Mouse (Mus musculus) thymus, adult 2 months (tissue): ENCODE measurements at regions not wholly inside any gene's neighbourhood (a gene's known extent, or its start where the extent isn't known, plus 50 kb on each side); places are given as distances from the start of the nearest gene placed in this dataset.

Source experiments
- DNase-seq: peaks from one replicate; pipeline ENCODE4 v3.0.0; 2021
- H3K27ac ChIP-seq: fragments of 200-500 bp; 2 replicates; pipeline ENCODE4 v1.5.1; 2012; ENCODE audit warnings: low read length, control low read depth; ENCODE audit not compliant: control insufficient read depth, insufficient read depth
- H3K27me3 ChIP-seq: fragments of 200-500 bp; 2 replicates; pipeline ENCODE4 v1.6.1; 2012; ENCODE audit warnings: mild to moderate bottlenecking, low read length, moderate library complexity, mixed read lengths; ENCODE audit not compliant: control insufficient read depth, insufficient read depth
- H3K36me3 ChIP-seq: fragments of 200-500 bp; 2 replicates; pipeline ENCODE4 v1.6.1; 2012; ENCODE audit warnings: mild to moderate bottlenecking, low read length, moderate library complexity; ENCODE audit not compliant: control insufficient read depth, insufficient read depth
- H3K4me1 ChIP-seq: fragments of 200-500 bp; replicated peaks from 2 replicates; pipeline ENCODE4 v1.6.1; 2012; ENCODE audit warnings: low read length; ENCODE audit not compliant: control insufficient read depth, insufficient read depth
- H3K4me3 ChIP-seq: fragments of 200-500 bp; 2 replicates; pipeline ENCODE4 v1.5.1; 2012; ENCODE audit warnings: mild to moderate bottlenecking, low read length, control low read depth, moderate library complexity; ENCODE audit not compliant: control insufficient read depth, insufficient read depth
- CTCF ChIP-seq: fragments of 200-500 bp; IDR thresholded peaks from 2 replicates; pipeline ENCODE4 v1.5.1; 2012; ENCODE audit warnings: mild to moderate bottlenecking, control low read depth, low read length, moderate library complexity, borderline replicate concordance; ENCODE audit not compliant: control insufficient read depth, poor library complexity, insufficient read depth; ENCODE audit errors: extremely low read depth
- POLR2A ChIP-seq: fragments of 200-500 bp; IDR thresholded peaks from 2 replicates; pipeline ENCODE4 v1.6.1; 2012; ENCODE audit warnings: mild to moderate bottlenecking, low read length, control low read depth, moderate library complexity; ENCODE audit not compliant: control insufficient read depth, poor library complexity, insufficient read depth; ENCODE audit errors: extremely low read depth
- WGBS: fragments of 180-500 bp; shearing (Covaris S2); methylation state at CpG from one replicate; pipeline ENCODE4 v1.1.7; 2018; 5-methylcytosine and 5-hydroxymethylcytosine counted together

GRCm38 (mm10) chr13:97453090-97453430 lies 212.2 kb downstream of the Enc1 start:
- DNase-seq, result no peak
- 75% methylated on average over 5 of the region's 5 CpGs for WGBS
- Histone ChIP-seq H3K36me3 (no peaks in the 10 kb centered on the region), H3K27ac (no peak overlapping the region), H3K4me1 (peaks cover 38% of the 10 kb centered on the region), H3K27me3 (no peaks in the 10 kb centered on the region), H3K4me3 (no peak overlapping the region)
- no peak for TF ChIP-seq CTCF
- no peak for TF ChIP-seq POLR2A

GRCm38 (mm10) chr13:97452386-97453089 lies 211.6 kb downstream of the Enc1 start:
- TF ChIP-seq POLR2A (no peak), CTCF (no peak)
- Histone ChIP-seq H3K27ac (no peak overlapping the region; the same call in 1 of the 2 replicates), H3K27me3 (no peaks in the 10 kb centered on the region), H3K36me3 (no peaks in the 10 kb centered on the region), H3K4me1 (peaks cover 38% of the 10 kb centered on the region), H3K4me3 (no peak overlapping the region)
- no peak for DNase-seq
- WGBS, result 60% methylated on average over 11 of the region's 11 CpGs

GRCm38 (mm10) chr13:97451276-97451675 lies 210.4 kb downstream of the Enc1 start:
- Histone ChIP-seq H3K4me3 (no peak overlapping the region), H3K4me1 (peaks cover 34% of the 10 kb centered on the region), H3K27me3 (no peaks in the 10 kb centered on the region), H3K27ac (no peak overlapping the region), H3K36me3 (no peaks in the 10 kb centered on the region)
- no peak for TF ChIP-seq POLR2A
- no peak for TF ChIP-seq CTCF
- DNase-seq, result no peak
- WGBS, result 83% methylated on average over 10 of the region's 10 CpGs

- no peak for DNase-seq
- Histone ChIP-seq H3K27ac (no peak overlapping the region), H3K36me3 (no peaks in the 10 kb centered on the region), H3K4me1 (peaks cover 25% of the 10 kb centered on the region), H3K27me3 (no peaks in the 10 kb centered on the region), H3K4me3 (no peak overlapping the region)
- no peak for TF ChIP-seq POLR2A
- no peak for TF ChIP-seq CTCF
- WGBS, result 98% methylated on average over 1 of the region's 1 CpGs
These were observed 207.2 kb downstream of the Enc1 start for GRCm38 (mm10) chr13:97448123-97448522.

GRCm38 (mm10) chr13:97443731-97444428 lies 203.0 kb downstream of the Enc1 start:
- H3K27me3 ChIP-seq, result no peaks in the 10 kb centered on the region
- no peak for DNase-seq
- no peaks in the 10 kb centered on the region for H3K36me3 ChIP-seq
- H3K4me3 ChIP-seq, result no peak overlapping the region
- H3K4me1 ChIP-seq, result peaks cover 28% of the 10 kb centered on the region
- WGBS, result 90% methylated on average over 14 of the region's 14 CpGs
- no peak overlapping the region for H3K27ac ChIP-seq
- TF ChIP-seq POLR2A, result no peak
- no peak for TF ChIP-seq CTCF

GRCm38 (mm10) chr13:97442806-97443205 lies 201.9 kb downstream of the Enc1 start:
- Histone ChIP-seq H3K4me1 (peaks cover 33% of the 10 kb centered on the region), H3K36me3 (no peaks in the 10 kb centered on the region), H3K27ac (peak overlapping the region; percentile 82), H3K27me3 (no peaks in the 10 kb centered on the region), H3K4me3 (no peak overlapping the region)
- no peak for DNase-seq
- 18% methylated on average over 1 of the region's 1 CpGs for WGBS
- no peak for TF ChIP-seq POLR2A
- TF ChIP-seq CTCF, result no peak

- peak overlapping the region; percentile 42 for H3K4me3 ChIP-seq
- H3K27me3 ChIP-seq, result no peaks in the 10 kb centered on the region
- WGBS, result 0% methylated on average over 10 of the region's 10 CpGs
- peaks cover 33% of the 10 kb centered on the region for H3K4me1 ChIP-seq
- H3K36me3 ChIP-seq, result no peaks in the 10 kb centered on the region
- H3K27ac ChIP-seq, result peak overlapping the region; percentile 94
- peak; percentile 78 for DNase-seq
- TF ChIP-seq CTCF, result 0 out of 2 replicates have a peak, but pooled peaks have one; percentile 16
- peak; percentile 80 for TF ChIP-seq POLR2A
These were observed 201.4 kb downstream of the Enc1 start for GRCm38 (mm10) chr13:97442283-97442682.
